Comparison of ENCODE assay signal across 10 mouse cellular contexts in genomic region chr10:62192701-62193157, GRCm38 (mm10). TPM values are rescaled to one million over a fixed set of nuclear protein-coding genes. Genes with fewer than 3 reads are reported as not detected.
DNase-seq lines count a peak whose midpoint lies in the region; ATAC-seq and TF ChIP-seq lines count a peak whose summit lies in the region.
"Had no signal": no experiment of that assay in that cellular context is flagged by ENCODE, and none has a peak within 500 bp of the region (broad histone marks: within the 10 kb centered on the region; RNA-seq: fewer than 3 reads in every experiment).

No protein-coding gene starts in this region.

- H3K4me1 ChIP-seq in midbrain, postnatal 0 days (ENCODE audit: insufficient read depth, low read length) = no peaks in the 10 kb centered on the region
- 0 out of 2 replicates have a peak, but pooled peaks cover 7% of the 10 kb centered on the region for H3K4me1 ChIP-seq in midbrain, embryonic 15.5 days
- H3K4me1 ChIP-seq in forebrain, postnatal 0 days (ENCODE audit: insufficient read depth) = 0 out of 2 replicates have a peak, but pooled peaks cover 4% of the 10 kb centered on the region
- 0 out of 2 replicates have a peak, but pooled peaks cover 6% of the 10 kb centered on the region for H3K4me1 ChIP-seq in stomach, embryonic 16.5 days (ENCODE audit: control insufficient read depth, insufficient read depth, low read length)

- ATAC-seq in cerebellum, adult (ENCODE audit: insufficient number of reproducible peaks, low FRiP score, low TSS enrichment) = peak; percentile 86
- no peak for ATAC-seq in midbrain, postnatal 0 days (ENCODE audit: low FRiP score)
- ATAC-seq in midbrain, embryonic 15.5 days (replicated peaks) = no peak
- peak; percentile 50 for ATAC-seq in forebrain, postnatal 0 days
- peak; percentile 37; the same call in 1 of the 2 replicates for ATAC-seq in stomach, embryonic 16.5 days (ENCODE audit: insufficient read depth, low FRiP score)

- no peak overlapping the region for H3K4me3 ChIP-seq in midbrain, postnatal 0 days (ENCODE audit: low read depth, low read length)
- H3K4me3 ChIP-seq in midbrain, embryonic 15.5 days = no peak overlapping the region
- no peak overlapping the region for H3K4me3 ChIP-seq in forebrain, postnatal 0 days (ENCODE audit: low read depth, low read length)
- H3K4me3 ChIP-seq in layer of hippocampus, adult 2 months = no peak overlapping the region
- no peak overlapping the region for H3K4me3 ChIP-seq in stomach, embryonic 16.5 days (replicated peaks; ENCODE audit: low read length)

- H3K4me2 ChIP-seq in midbrain, postnatal 0 days (ENCODE audit: low read depth, low read length, poor library complexity, severe bottlenecking) = no peak overlapping the region
- H3K4me2 ChIP-seq in midbrain, embryonic 15.5 days = no peak overlapping the region
- no peak overlapping the region for H3K4me2 ChIP-seq in forebrain, postnatal 0 days (ENCODE audit: low read depth)
- H3K4me2 ChIP-seq in stomach, embryonic 16.5 days (ENCODE audit: low read depth, low read length) = no peak overlapping the region

- no peaks in the 10 kb centered on the region for H3K9me3 ChIP-seq in midbrain, postnatal 0 days (ENCODE audit: low read length)
- H3K9me3 ChIP-seq in midbrain, embryonic 15.5 days = no peaks in the 10 kb centered on the region
- no peaks in the 10 kb centered on the region for H3K9me3 ChIP-seq in forebrain, postnatal 0 days (ENCODE audit: low read length)
- H3K9me3 ChIP-seq in stomach, embryonic 16.5 days (replicated peaks; ENCODE audit: control insufficient read depth, low read length) = no peaks in the 10 kb centered on the region

- no peaks in the 10 kb centered on the region for H3K27me3 ChIP-seq in midbrain, postnatal 0 days (ENCODE audit: insufficient read depth, low read length)
- no peaks in the 10 kb centered on the region for H3K27me3 ChIP-seq in midbrain, embryonic 15.5 days (replicated peaks)
- H3K27me3 ChIP-seq in forebrain, postnatal 0 days (ENCODE audit: insufficient read depth, low read length) = no peaks in the 10 kb centered on the region
- no peaks in the 10 kb centered on the region for H3K27me3 ChIP-seq in stomach, embryonic 16.5 days (ENCODE audit: control insufficient read depth, insufficient read depth, low read length)

- WGBS in midbrain, postnatal 0 days = 68% methylated on average over 9 of the region's 9 CpGs
- WGBS in midbrain, embryonic 15.5 days = 67% methylated on average over 9 of the region's 9 CpGs
- 31% methylated on average over 9 of the region's 9 CpGs for WGBS in forebrain, postnatal 0 days
- WGBS in stomach, embryonic 16.5 days = 52% methylated on average over 9 of the region's 9 CpGs

- no peak for TF ChIP-seq CTCF in midbrain, postnatal 0 days (IDR thresholded peaks at IDR 0.05)
- TF ChIP-seq CTCF in forebrain, postnatal 0 days (IDR thresholded peaks at IDR 0.05; ENCODE audit: low read depth) = no peak
- TF ChIP-seq CTCF in layer of hippocampus, adult 2 months (conservative IDR thresholded peaks at IDR 0.05) = no peak

- no peaks in the 10 kb centered on the region for H3K36me3 ChIP-seq in midbrain, postnatal 0 days (ENCODE audit: insufficient read depth, low read length)
- no peaks in the 10 kb centered on the region for H3K36me3 ChIP-seq in midbrain, embryonic 15.5 days (replicated peaks)
- no peaks in the 10 kb centered on the region for H3K36me3 ChIP-seq in forebrain, postnatal 0 days (ENCODE audit: insufficient read depth)
- no peaks in the 10 kb centered on the region for H3K36me3 ChIP-seq in stomach, embryonic 16.5 days (ENCODE audit: control insufficient read depth, insufficient read depth, low read length)

- H3K9ac ChIP-seq in midbrain, postnatal 0 days (replicated peaks; ENCODE audit: low read length, poor library complexity, severe bottlenecking) = no peak overlapping the region
- no peak overlapping the region for H3K9ac ChIP-seq in midbrain, embryonic 15.5 days
- no peak overlapping the region for H3K9ac ChIP-seq in forebrain, postnatal 0 days
- no peak overlapping the region; the same call in 1 of the 2 replicates for H3K9ac ChIP-seq in stomach, embryonic 16.5 days (ENCODE audit: low read length)

- H3K27ac ChIP-seq in midbrain, postnatal 0 days (ENCODE audit: low read depth, low read length) = no peak overlapping the region
- H3K27ac ChIP-seq in midbrain, embryonic 15.5 days = no peak overlapping the region
- H3K27ac ChIP-seq in forebrain, postnatal 0 days (ENCODE audit: low read depth, low read length) = no peak overlapping the region
- H3K27ac ChIP-seq in layer of hippocampus, adult 2 months = peak overlapping the region; percentile 87
- peak overlapping the region; percentile 8; the same call in 1 of the 2 replicates for H3K27ac ChIP-seq in stomach, embryonic 16.5 days (ENCODE audit: low read length)

- no peak for DNase-seq in cerebellum, postnatal 4 days (ENCODE audit: low spot score in 2 of 2)
- peak; percentile 39 for DNase-seq in midbrain, postnatal 0 days (ENCODE audit: low spot score)
- DNase-seq in forebrain, postnatal 0 days = peak; percentile 55
- peak; percentile 65 to 82 for DNase-seq in layer of hippocampus, adult 2 months (ENCODE audit: low spot score in 2 of 2)
- DNase-seq in thymus, postnatal 25 days = no peak

RNA-seq across cellular contexts. Expression of gene Tspan15, which starts 38.3 kb away (rescaled TPM):
- total RNA-seq in midbrain, postnatal 0 days (2014; rRNA removed) = 13.8 and 20.2 TPM in 2 replicates
- polyA plus RNA-seq in midbrain, postnatal 0 days (2015; fragmentation: Nextera tagmentation; extraction: Ambion mirVana) = 17.0 and 19.0 TPM in 2 replicates
- polyA plus RNA-seq in midbrain, embryonic 15.5 days (2015; fragmentation: Nextera tagmentation; extraction: Ambion mirVana) = 21.1 and 23.4 TPM in 2 replicates
- total RNA-seq in forebrain, postnatal 0 days (2014; rRNA removed) = 7.2 and 11.6 TPM in 2 replicates
- polyA plus RNA-seq in forebrain, postnatal 0 days (2015; fragmentation: Nextera tagmentation; extraction: Ambion mirVana) = 11.6 and 15.2 TPM in 2 replicates
- 10 to 100 TPM; 13.6 to 15.9 TPM for total RNA-seq in layer of hippocampus, adult 2 months (2021)
- polyA plus RNA-seq in stomach, embryonic 16.5 days (2015; fragmentation: Nextera tagmentation; extraction: Ambion mirVana) = 65.5 and 80.3 TPM in 2 replicates

RNA-seq across cellular contexts. Expression of gene Fam241b, which starts 49.0 kb away (rescaled TPM):
- total RNA-seq in midbrain, postnatal 0 days (2014; rRNA removed) = 101 and 114 TPM in 2 replicates
- polyA plus RNA-seq in midbrain, postnatal 0 days (2015; fragmentation: Nextera tagmentation; extraction: Ambion mirVana) = 208 and 217 TPM in 2 replicates
- polyA plus RNA-seq in midbrain, embryonic 15.5 days (2015; fragmentation: Nextera tagmentation; extraction: Ambion mirVana) = 194 and 204 TPM in 2 replicates
- total RNA-seq in forebrain, postnatal 0 days (2014; rRNA removed) = 118 and 120 TPM in 2 replicates
- 193 and 196 TPM in 2 replicates for polyA plus RNA-seq in forebrain, postnatal 0 days (2015; fragmentation: Nextera tagmentation; extraction: Ambion mirVana)
- 10 to 100 TPM; 36.2 to 40.6 TPM for total RNA-seq in layer of hippocampus, adult 2 months (2021)
- polyA plus RNA-seq in stomach, embryonic 16.5 days (2015; fragmentation: Nextera tagmentation; extraction: Ambion mirVana) = 18.0 and 21.6 TPM in 2 replicates

RNA-seq across cellular contexts. Expression of gene Tacr2, which starts 59.5 kb away (rescaled TPM):
- total RNA-seq in midbrain, postnatal 0 days (2014; rRNA removed) = not detected in 2 replicates
- 0.06 TPM in 1 of 2 replicates, not detected in the other for polyA plus RNA-seq in midbrain, postnatal 0 days (2015; fragmentation: Nextera tagmentation; extraction: Ambion mirVana)
- polyA plus RNA-seq in midbrain, embryonic 15.5 days (2015; fragmentation: Nextera tagmentation; extraction: Ambion mirVana) = not detected in 2 replicates
- total RNA-seq in forebrain, postnatal 0 days (2014; rRNA removed) = not detected in 2 replicates
- not detected in 2 replicates for polyA plus RNA-seq in forebrain, postnatal 0 days (2015; fragmentation: Nextera tagmentation; extraction: Ambion mirVana)
- total RNA-seq in layer of hippocampus, adult 2 months (2021) = not detected
- polyA plus RNA-seq in stomach, embryonic 16.5 days (2015; fragmentation: Nextera tagmentation; extraction: Ambion mirVana) = 1.4 and 1.6 TPM in 2 replicates
- polyA plus RNA-seq: heart, embryonic 14.5 days had no signal

RNA-seq across cellular contexts. Expression of gene Neurog3, which starts 59.8 kb away (rescaled TPM):
- total RNA-seq in midbrain, postnatal 0 days (2014; rRNA removed) = not detected in 2 replicates
- not detected in 2 replicates for polyA plus RNA-seq in midbrain, postnatal 0 days (2015; fragmentation: Nextera tagmentation; extraction: Ambion mirVana)
- polyA plus RNA-seq in midbrain, embryonic 15.5 days (2015; fragmentation: Nextera tagmentation; extraction: Ambion mirVana) = 0.13 and 0.19 TPM in 2 replicates
- not detected in 2 replicates for total RNA-seq in forebrain, postnatal 0 days (2014; rRNA removed)
- polyA plus RNA-seq in forebrain, postnatal 0 days (2015; fragmentation: Nextera tagmentation; extraction: Ambion mirVana) = not detected in 2 replicates
- not detected for total RNA-seq in layer of hippocampus, adult 2 months (2021)
- polyA plus RNA-seq in stomach, embryonic 16.5 days (2015; fragmentation: Nextera tagmentation; extraction: Ambion mirVana) = 4.4 and 5.2 TPM in 2 replicates
- polyA plus RNA-seq: heart, embryonic 14.5 days; lung, embryonic 16.5 days had no signal

Comparison
In these comparisons a context has a peak if more than half of its experiments do, and no peak if none do; other contexts are left out.
1. ATAC-seq: peak in cerebellum, adult (single experiment), forebrain, postnatal 0 days (single experiment) and stomach, embryonic 16.5 days (single experiment); none in midbrain, postnatal 0 days (single experiment) and midbrain, embryonic 15.5 days (single experiment).
2. DNase-seq: peak in midbrain, postnatal 0 days (single experiment), forebrain, postnatal 0 days (single experiment) and layer of hippocampus, adult 2 months (2 of 2); none in cerebellum, postnatal 4 days (0 of 2) and thymus, postnatal 25 days (single experiment).
3. H3K27ac ChIP-seq: peak in layer of hippocampus, adult 2 months (single experiment) and stomach, embryonic 16.5 days (single experiment); none in midbrain, postnatal 0 days (single experiment), midbrain, embryonic 15.5 days (single experiment) and forebrain, postnatal 0 days (single experiment).